ENCODE assay signal across 8 mouse cellular contexts in the genomic region with DNA sequence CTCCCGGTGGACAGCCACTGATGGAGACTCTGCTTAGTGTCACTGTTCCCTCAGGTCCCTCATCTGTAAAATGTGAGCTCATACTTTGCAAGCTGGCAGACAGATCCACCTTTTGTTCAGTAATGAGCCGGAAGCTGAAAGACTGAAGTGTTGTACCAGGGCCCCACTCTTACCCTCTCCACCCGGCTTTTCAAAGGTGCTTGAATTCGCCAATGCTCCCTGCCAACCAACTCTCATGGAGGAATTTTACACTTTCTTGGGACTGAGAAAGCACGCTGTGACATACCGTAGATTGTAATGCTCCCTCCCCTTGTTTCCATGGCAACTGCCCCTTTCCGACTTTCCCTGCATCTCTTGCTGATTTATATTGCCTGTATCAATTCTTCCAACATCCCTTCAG. TPM values are rescaled to one million over a fixed set of nuclear protein-coding genes. Genes with fewer than 3 reads are reported as not detected.
DNase-seq lines count a peak whose midpoint lies in the region; ATAC-seq and TF ChIP-seq lines count a peak whose summit lies in the region.

No protein-coding gene starts in this region.

- TF ChIP-seq CTCF in lung, adult 2 months (IDR thresholded peaks at IDR 0.05; ENCODE audit: insufficient read depth, low read length): no peak
- TF ChIP-seq CTCF in kidney, adult 2 months (conservative IDR thresholded peaks at IDR 0.05; ENCODE audit: insufficient read depth, insufficient read length, low read depth, low read length): no peak

- no peaks in the 10 kb centered on the region for H3K9me3 ChIP-seq in liver, embryonic 11.5 days (ENCODE audit: control insufficient read depth, low read length)
- no peaks in the 10 kb centered on the region for H3K9me3 ChIP-seq in forebrain, embryonic 16.5 days (ENCODE audit: control insufficient read depth, low read length)
- no peaks in the 10 kb centered on the region for H3K9me3 ChIP-seq in neural tube, embryonic 13.5 days

- DNase-seq in liver, embryonic 11.5 days (ENCODE audit: low spot score): no peak
- DNase-seq in liver: no peak
- peak; percentile 53 for DNase-seq in lung, adult 2 months
- no peak for DNase-seq in kidney, postnatal 14 days
- DNase-seq in kidney, adult 2 months: no peak

- 0 out of 2 replicates have a peak overlapping the region, but pooled peaks have one; percentile 1 for H3K9ac ChIP-seq in liver, embryonic 11.5 days (ENCODE audit: low read depth, low read length)
- H3K9ac ChIP-seq in forebrain, embryonic 16.5 days (replicated peaks; ENCODE audit: low read depth, low read length): 0 out of 2 replicates have a peak overlapping the region, but pooled peaks have one; percentile 18
- H3K9ac ChIP-seq in neural tube, embryonic 13.5 days: 0 out of 2 replicates have a peak overlapping the region, but pooled peaks have one; percentile 41

- no peaks in the 10 kb centered on the region for H3K4me1 ChIP-seq in liver, embryonic 11.5 days (replicated peaks; ENCODE audit: control insufficient read depth, insufficient read depth, low read length)
- H3K4me1 ChIP-seq in forebrain, embryonic 16.5 days (replicated peaks; ENCODE audit: control insufficient read depth, insufficient read depth, low read length): peaks cover 16% of the 10 kb centered on the region
- H3K4me1 ChIP-seq in lung, adult 2 months (ENCODE audit: control insufficient read depth, insufficient read depth, low read length): no peaks in the 10 kb centered on the region
- H3K4me1 ChIP-seq in neural tube, embryonic 13.5 days (replicated peaks): peaks cover 16% of the 10 kb centered on the region
- H3K4me1 ChIP-seq in kidney, adult 2 months (ENCODE audit: control insufficient read depth, insufficient read depth, low read length): no peaks in the 10 kb centered on the region

- peak overlapping the region; percentile 42 for H3K4me3 ChIP-seq in liver, embryonic 11.5 days (ENCODE audit: low read depth, low read length)
- no peak overlapping the region; the same call in 1 of the 2 replicates for H3K4me3 ChIP-seq in forebrain, embryonic 16.5 days (replicated peaks; ENCODE audit: low read length)
- peak overlapping the region; percentile 35 for H3K4me3 ChIP-seq in lung, adult 2 months (replicated peaks; ENCODE audit: extremely low read depth, low read depth, low read length)
- H3K4me3 ChIP-seq in neural tube, embryonic 13.5 days: no peak overlapping the region; the same call in 1 of the 2 replicates
- H3K4me3 ChIP-seq in kidney, adult 2 months (ENCODE audit: insufficient read depth, low read depth, low read length): no peak overlapping the region

- H3K27ac ChIP-seq in liver, embryonic 11.5 days (ENCODE audit: low read depth, low read length): no peak overlapping the region
- peak overlapping the region; percentile 56 for H3K27ac ChIP-seq in forebrain, embryonic 16.5 days (ENCODE audit: low read length)
- H3K27ac ChIP-seq in neural tube, embryonic 13.5 days (replicated peaks): peak overlapping the region; percentile 64
- H3K27ac ChIP-seq in kidney, adult 2 months (ENCODE audit: insufficient read depth, low read depth, low read length): no peak overlapping the region

- peaks cover 15% of the 10 kb centered on the region for H3K36me3 ChIP-seq in liver, embryonic 11.5 days (ENCODE audit: control insufficient read depth, insufficient read depth, low read length)
- peaks cover 19% of the 10 kb centered on the region for H3K36me3 ChIP-seq in forebrain, embryonic 16.5 days (ENCODE audit: control insufficient read depth, insufficient read depth)
- peaks cover 27% of the 10 kb centered on the region for H3K36me3 ChIP-seq in neural tube, embryonic 13.5 days
- H3K36me3 ChIP-seq in kidney, adult 2 months (ENCODE audit: control insufficient read depth, insufficient read depth, low read length): 0 out of 2 replicates have a peak, but pooled peaks cover 1% of the 10 kb centered on the region

- H3K27me3 ChIP-seq in liver, embryonic 11.5 days (replicated peaks; ENCODE audit: control insufficient read depth, insufficient read depth, low read length): no peaks in the 10 kb centered on the region; the same call in 1 of the 2 replicates
- no peaks in the 10 kb centered on the region for H3K27me3 ChIP-seq in forebrain, embryonic 16.5 days (replicated peaks; ENCODE audit: control insufficient read depth, insufficient read depth, low read length)
- no peaks in the 10 kb centered on the region for H3K27me3 ChIP-seq in neural tube, embryonic 13.5 days
- H3K27me3 ChIP-seq in kidney, adult 2 months (replicated peaks; ENCODE audit: control insufficient read depth, insufficient read depth, low read length): no peaks in the 10 kb centered on the region

- 52% methylated on average over 7 of the region's 7 CpGs for WGBS in liver, embryonic 11.5 days
- 1% methylated on average over 7 of the region's 7 CpGs for WGBS in forebrain, embryonic 16.5 days
- WGBS in lung, adult 2 months: 45% methylated on average over 7 of the region's 7 CpGs
- 11% methylated on average over 7 of the region's 7 CpGs for WGBS in neural tube, embryonic 13.5 days
- 65% methylated on average over 7 of the region's 7 CpGs for WGBS in kidney, adult 2 months

- peak overlapping the region; percentile 61 for H3K4me2 ChIP-seq in liver, embryonic 11.5 days
- peak overlapping the region; percentile 35 for H3K4me2 ChIP-seq in forebrain, embryonic 16.5 days (ENCODE audit: low read length)
- H3K4me2 ChIP-seq in neural tube, embryonic 13.5 days: peak overlapping the region; percentile 23

- ATAC-seq in liver, embryonic 11.5 days (replicated peaks; ENCODE audit: low FRiP score): no peak
- peak; percentile 29 for ATAC-seq in forebrain, embryonic 16.5 days
- peak; percentile 51 for ATAC-seq in neural tube, embryonic 13.5 days (ENCODE audit: low read depth)
- ATAC-seq in erythroblast, adult 5-6 weeks (replicated peaks; ENCODE audit: low FRiP score, poor library complexity, severe bottlenecking): no peak

- TF ChIP-seq POLR2A in lung, adult 2 months (IDR thresholded peaks at IDR 0.05; ENCODE audit: borderline replicate concordance, extremely low read depth, low read depth, low read length): no peak
- TF ChIP-seq POLR2A in kidney, adult 2 months (IDR thresholded peaks at IDR 0.05; ENCODE audit: low read depth, low read length): no peak

RNA-seq across cellular contexts. Expression of a gene that starts 34.1 kb away (rescaled TPM):
- 0.45 and 0.75 TPM in 2 replicates for polyA plus RNA-seq in liver, embryonic 11.5 days (2014; fragmentation: Nextera tagmentation; extraction: Ambion mirVana)
- polyA plus RNA-seq in forebrain, embryonic 16.5 days (2015; fragmentation: Nextera tagmentation; extraction: Ambion mirVana): 0.37 TPM in 2 replicates
- 0.28 and 0.37 TPM in 2 replicates for polyA plus RNA-seq in lung, adult 2 months (2012; rRNA removed)
- 0.24 TPM in 1 of 2 replicates, not detected in the other for polyA plus RNA-seq in neural tube, embryonic 13.5 days (2015; fragmentation: Nextera tagmentation; extraction: Ambion mirVana)
- total RNA-seq in erythroblast, adult 5-6 weeks (2015; ENCODE audit: low replicate concordance): 1.3 TPM in 1 of 2 replicates, not detected in the other
- total RNA-seq in erythroblast, adult 5-6 weeks (2017; ENCODE audit: low replicate concordance): 1.4 and 5.2 TPM in 2 replicates
- 0.09 and 0.24 TPM in 2 replicates for polyA plus RNA-seq in kidney, adult 2 months (2012; rRNA removed)

Comparison
In these comparisons a context has a peak if more than half of its experiments do, and no peak if none do; other contexts are left out.
1. ATAC-seq: peak in forebrain, embryonic 16.5 days (single experiment) and neural tube, embryonic 13.5 days (single experiment); none in liver, embryonic 11.5 days (single experiment) and erythroblast, adult 5-6 weeks (single experiment).
2. H3K27ac ChIP-seq: peak in forebrain, embryonic 16.5 days (single experiment) and neural tube, embryonic 13.5 days (single experiment); none in liver, embryonic 11.5 days (single experiment) and kidney, adult 2 months (single experiment).
3. H3K4me3 ChIP-seq: peak in liver, embryonic 11.5 days (single experiment) and lung, adult 2 months (single experiment); none in forebrain, embryonic 16.5 days (single experiment), neural tube, embryonic 13.5 days (single experiment) and kidney, adult 2 months (single experiment).
4. Peak in every context shown above with its lines, with median percentiles within 50 percentile points of each other: H3K4me2 ChIP-seq and H3K9ac ChIP-seq.